Mouse (Mus musculus) testis, postnatal 10 days (tissue): ENCODE results near the gene Pms2.
A peak's percentile ranks its signal among the peaks of the same experiment; 100 is the strongest.

ENCODE experiments used
- DNase-seq: peaks from one replicate; pipeline ENCODE4 v3.0.0; 2021; ENCODE audit warnings: low spot score

Pms2 gene

DNA sequence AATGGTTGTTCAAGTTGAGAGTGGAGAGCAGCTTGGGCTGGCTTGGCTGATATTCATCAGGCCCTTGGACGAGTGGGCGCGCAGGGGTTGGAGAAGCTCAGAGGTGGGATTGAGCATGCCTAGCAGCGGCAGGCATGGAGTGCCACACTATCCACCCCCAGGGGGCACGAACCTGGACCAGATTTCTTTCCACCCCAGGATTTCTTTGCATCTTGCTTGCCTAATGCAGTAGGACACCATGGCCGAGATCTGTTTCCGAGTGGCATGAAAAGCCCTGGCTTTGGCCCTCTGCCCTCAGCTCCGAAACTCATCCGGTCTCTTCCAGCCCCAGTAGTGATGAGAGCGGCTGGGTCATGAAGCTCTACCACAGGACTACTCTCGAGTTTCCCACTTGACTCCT lies 23.6 kb downstream of the Pms2 start:
- DNase-seq, result no peak

DNA sequence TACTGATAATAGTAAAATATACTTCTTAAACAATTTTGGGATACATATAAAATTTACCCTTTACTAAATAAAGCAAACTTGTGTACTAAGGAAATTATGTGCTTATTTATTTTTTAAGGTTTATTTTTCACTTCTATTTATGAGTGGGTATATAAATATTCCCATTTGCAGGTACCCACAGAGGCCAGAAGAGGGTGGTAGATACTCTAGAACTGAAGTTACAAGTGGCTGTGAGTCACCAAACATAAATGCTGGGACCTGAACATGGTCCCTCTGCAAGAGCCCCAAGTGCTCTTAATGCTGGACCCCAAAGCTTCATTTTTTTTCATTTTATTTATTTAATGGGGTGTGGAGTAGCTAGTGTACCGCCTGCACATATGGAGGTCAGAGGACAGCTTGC lies 24.1 kb downstream of the Pms2 start:
- no peak for DNase-seq

DNA sequence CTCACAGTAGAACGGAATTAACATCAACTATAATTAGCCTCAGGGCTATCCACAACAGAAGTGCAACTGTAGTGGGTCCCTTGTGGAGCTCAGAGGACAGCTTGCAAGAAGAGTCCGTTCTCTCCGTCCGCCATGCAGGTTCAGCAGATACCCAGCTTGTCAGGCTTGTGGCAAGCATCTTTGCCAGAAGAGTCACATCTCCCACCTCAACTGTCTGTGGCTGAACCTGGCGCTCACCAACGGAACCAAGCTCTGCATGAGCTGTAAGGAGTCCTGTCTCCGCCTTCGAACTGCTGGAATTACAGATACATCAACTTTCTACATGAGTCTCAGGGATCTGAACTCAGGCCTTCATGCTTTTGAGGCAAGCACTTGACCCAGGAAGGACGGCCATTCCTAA lies 26.4 kb downstream of the Pms2 start:
- DNase-seq, result no peak

DNA sequence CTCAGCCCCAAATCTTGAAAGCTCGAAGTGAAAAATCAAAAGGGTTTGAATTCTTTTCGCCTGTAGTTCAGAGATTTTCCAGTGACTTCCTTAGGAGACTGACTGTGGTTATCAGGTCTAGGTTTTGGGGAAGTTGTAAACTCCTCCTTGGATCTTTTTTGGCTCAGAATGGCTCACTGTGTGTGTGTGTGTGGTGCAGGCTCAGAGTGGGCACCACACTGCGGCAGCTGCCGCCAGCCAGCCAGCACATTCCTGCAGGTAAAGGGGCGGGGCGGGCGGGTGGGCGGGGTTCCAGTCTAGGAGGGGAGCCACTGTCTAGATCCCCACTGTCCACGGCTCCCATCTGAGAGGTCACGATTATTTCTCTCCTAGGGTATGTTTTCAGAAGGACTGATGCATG lies 31.8 kb downstream of the Pms2 start:
- DNase-seq, result no peak

DNA sequence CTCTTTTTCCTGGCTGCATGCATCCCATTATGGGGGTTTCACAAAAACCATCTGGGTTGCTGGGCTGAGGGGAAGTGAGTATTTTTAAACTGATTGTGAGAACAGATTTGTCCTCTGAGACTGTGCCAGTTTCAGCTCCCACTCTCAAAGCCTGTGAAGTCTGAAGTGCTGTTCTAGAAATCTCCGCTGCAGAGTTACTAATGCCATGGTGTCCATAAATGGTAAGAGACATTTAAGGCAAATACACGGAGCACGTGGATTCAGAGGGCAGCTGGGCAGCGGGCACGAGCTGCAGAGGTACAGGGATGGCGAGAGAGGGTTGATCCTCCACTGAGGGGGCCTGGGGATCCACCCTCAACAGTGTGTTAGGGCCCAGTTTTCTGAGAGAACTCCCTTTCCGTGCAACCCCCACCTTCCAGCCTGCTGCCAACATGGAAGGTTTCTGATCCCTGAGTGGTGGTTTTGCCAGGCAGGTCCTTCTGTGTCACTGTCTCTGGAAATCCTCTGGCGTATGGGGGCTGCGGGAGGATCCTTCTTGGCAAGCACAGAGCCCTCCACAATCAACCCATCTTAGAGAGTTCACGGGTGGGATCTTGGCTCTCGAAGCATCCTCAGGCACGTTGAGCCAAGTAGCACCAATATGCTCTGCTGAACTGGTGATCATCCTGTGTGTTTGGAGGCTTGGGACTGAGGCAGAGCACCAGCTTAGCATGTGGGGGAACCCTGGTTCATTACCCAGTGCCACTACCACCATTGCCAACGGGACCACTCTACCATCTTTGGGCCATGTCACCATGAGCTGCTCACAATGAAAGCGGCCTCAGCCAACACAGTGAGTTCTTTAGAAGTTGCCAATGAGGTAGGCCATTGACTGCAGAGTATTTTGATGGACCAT lies 33.7 kb downstream of the Pms2 start:
- DNase-seq, result no peak

DNA sequence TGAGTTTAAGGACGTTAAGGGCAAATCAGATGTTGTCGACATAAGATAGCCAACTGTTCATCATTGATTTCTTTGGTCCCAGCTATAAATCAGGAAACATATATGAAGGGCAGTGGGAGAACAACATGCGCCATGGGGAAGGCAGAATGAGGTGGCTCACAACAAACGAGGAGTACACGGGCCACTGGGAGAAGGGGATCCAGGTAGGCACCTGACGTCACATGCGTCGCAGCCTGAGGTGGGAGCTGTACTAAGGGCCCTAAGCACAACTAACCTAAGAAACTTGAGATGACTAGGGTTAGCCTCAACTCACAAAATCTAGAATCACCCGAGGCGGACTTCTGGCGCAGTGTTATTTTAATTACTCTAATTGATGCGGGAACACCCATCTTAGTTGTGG lies 38.6 kb downstream of the Pms2 start:
- no peak for DNase-seq

DNA sequence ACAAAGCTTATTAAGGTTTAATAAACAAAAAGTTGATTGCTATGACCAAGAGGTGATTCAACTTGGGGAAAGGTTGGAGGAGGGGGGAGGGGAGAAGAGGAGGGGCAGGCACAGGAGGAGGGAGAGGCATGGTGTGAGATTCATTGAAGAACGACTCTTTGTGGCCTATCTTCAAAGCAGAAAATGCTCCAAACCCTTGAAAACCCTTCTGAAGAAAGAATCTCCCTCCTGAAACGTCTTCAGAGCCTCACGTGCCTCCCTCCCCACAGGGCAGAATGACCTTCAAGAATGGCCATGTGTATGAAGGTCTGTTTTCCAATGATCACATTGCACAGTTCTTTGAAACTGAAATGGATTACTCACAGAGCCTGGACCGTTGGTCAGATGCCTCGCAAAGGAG lies 40.3 kb downstream of the Pms2 start:
- no peak for DNase-seq

DNA sequence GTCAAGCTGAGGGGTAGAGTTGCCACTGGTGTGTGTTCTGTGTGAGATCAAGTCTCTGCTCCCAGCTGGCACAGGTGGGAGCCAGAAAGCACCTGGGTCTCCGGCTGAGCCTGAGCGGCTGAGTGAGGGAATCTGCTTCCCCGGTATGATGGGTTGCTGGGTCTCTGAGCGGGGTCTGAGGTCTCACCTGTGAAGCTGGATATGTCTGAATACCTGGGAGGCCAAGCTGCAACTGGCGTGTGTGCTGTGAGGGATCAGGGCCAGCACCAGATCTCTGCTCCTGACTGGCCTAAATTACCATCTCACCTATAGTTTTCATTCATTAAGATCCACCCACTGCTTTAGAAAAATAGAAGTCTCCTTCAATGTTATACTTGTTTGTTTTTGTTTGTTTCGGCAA lies 47.3 kb downstream of the Pms2 start:
- no peak for DNase-seq

DNA sequence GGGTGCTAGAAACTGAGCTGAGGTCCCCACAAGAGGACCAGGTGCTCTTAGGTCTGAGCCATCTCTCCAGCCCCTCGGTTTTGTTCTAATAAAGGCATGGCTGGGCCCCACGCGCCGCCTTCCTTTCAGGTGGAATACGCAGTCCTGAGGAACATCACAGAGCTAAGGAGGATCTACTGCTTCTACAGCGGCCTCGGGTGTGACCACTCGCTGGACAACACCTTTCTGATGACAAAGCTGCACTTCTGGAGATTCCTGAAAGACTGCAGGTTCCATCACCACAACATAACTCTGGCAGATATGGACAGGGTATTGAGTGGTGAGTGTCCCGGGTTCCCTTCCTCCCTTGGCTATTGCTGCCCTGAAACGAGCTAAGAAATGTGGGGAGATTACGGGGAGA lies 49.8 kb downstream of the Pms2 start:
- no peak for DNase-seq

DNA sequence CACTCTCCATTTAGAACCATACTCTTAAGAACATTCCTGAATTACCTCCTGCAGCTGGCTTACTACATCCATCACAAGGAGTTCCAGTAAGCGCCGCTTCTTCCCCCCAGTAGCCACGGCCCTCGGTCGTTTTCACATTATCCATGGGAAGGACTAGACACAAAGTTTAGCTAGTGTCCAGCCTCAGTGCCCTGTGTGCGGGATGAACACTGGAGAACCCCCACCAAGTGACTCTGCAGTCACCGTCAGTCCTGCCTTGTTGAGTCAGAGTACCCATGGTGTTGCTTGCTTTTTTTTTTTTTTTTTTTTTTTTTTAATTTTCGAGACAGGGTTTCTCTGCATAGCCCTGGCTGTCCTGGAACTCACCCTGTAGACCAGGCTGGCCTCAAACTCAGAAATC lies 51.4 kb downstream of the Pms2 start:
- DNase-seq, result no peak

DNA sequence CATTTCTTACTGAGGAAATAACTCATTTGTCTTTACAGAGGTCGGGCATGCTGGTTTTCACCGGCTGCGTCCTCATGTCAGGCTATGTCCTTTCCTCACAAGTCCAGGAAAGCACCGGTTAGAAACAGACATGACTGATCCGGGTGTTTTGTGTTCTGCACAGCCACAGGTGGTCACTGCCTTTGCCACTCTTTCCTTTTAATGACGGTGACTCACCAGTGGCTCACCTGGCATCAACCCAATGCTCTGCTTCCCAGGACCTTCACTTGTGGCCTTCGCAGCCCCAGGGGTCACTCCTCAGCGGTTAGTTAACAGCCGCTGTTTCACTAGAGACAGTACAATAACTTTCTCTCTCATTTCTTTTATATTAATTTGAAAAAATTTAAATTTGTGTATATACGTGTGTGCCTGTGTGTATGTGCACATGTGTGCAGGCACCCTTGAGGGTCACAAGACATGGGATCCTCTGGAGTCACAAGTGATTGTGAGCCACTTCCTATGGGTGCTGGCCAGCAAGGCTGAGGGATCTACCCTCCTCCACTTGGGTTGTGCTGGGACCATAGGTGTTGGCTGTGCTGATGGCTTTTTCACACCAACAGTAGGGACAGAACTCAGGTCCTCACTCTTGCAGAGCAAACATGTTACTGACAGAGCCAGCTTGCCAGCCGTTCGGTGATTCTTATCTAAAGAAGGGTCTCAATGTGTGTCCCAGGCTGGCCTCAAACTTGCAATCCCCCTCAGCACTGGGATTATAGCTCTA lies 56.0 kb downstream of the Pms2 start:
- DNase-seq, result no peak

DNA sequence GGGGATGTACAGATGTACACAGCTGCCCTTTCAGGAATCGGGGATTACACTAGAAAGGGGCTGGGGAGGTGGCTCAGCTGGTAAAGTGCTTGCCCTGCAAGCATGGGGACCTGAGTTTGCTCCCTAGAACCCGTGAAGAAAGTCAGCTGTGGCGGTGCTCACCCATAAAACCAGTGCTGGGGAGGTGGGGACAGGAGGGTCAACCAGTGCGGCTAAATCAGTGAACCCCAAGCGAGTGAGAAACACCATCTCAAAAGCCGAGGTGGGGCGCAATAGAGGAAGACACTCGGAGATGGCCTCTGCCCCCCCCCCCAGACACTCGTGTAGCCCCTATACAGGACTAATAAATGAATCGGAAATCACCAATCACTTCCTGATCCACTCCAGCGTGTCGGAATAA lies 56.9 kb downstream of the Pms2 start:
- DNase-seq, result no peak

DNA sequence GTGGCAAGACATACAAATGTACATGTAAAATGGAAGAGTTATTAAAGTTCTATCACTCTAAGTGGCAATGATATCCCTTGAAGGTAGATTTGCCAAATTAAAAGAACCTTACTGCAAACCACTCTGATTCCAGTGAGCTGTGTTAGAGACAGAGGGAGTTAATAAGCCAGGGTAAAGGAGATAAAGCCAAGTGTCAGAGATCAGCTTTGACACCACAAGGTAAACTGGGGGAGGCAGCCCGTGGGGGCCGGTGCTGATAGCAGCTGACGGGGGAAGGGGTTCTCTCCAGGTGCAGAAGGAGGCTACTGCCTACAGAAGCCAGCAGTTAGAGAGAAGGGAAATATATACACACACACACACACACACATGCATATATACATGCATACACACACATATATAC lies 62.9 kb downstream of the Pms2 start:
- DNase-seq, result no peak

DNA sequence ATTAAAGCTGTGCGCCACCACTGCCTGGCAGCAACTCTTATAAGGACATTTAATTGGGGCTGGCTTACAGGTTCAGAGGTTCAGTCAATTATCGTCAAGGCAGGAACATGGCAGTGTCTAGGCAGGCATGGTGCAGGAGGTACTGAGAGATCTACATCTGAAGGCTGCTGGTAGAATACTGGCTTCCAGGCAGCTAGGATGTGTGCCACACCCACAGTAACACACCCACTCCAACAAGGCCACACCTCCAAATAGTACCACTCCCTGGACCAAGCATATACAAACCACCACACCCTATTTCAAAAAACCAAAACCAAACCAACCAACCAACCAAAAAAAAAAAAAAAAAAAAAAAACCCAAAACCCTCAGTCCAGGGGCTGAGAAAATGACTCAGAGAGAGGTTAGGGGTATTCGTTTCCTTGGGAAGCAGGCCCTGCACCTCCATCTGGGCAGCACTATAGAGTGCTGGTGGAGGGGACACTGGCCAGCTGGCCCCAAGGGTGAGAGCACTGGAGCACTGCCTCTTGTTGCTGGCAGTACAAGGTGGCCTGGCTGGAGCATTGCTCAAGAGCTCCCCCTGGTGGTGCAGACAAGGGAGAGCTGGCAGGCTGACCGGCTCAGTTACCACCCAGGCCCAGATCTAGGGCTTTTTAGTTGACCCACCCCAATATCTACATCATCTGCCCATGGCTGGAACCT lies 65.3 kb downstream of the Pms2 start:
- peak; percentile 76 for DNase-seq

DNA sequence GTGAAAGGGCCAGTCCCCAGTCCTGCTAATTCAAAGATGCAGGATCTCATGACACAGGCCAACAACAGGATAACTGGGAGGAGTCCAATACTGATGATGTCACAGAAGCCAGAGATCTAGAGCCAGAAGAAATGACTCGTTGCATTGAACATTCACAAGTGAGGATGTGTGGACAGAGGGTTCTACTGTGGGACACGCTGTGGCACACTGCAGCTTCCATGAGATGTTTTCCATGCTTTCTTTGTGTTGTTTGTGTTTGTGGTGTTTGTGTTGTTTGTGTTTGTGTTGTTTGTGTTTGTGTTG lies 65.8 kb downstream of the Pms2 start:
- no peak for DNase-seq

DNA sequence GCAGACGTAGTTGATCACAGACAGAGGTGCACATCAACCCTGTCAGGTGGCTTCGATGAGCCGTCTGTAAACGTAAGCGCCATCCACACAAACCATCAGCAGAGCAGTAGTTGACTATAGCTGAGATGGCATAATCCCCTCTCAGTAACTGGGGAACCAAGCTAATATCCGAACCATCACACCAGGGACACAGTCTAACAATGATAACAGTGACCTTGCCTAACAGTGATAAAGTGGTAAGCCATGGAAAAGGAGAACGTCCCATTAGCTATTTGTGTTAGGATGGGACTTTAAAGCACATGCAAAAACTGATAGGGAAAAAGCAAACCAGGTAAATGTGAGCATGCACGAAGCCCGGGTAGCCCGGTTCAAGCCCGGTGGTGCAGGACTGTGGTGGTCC lies 66.5 kb downstream of the Pms2 start:
- no peak for DNase-seq

DNA sequence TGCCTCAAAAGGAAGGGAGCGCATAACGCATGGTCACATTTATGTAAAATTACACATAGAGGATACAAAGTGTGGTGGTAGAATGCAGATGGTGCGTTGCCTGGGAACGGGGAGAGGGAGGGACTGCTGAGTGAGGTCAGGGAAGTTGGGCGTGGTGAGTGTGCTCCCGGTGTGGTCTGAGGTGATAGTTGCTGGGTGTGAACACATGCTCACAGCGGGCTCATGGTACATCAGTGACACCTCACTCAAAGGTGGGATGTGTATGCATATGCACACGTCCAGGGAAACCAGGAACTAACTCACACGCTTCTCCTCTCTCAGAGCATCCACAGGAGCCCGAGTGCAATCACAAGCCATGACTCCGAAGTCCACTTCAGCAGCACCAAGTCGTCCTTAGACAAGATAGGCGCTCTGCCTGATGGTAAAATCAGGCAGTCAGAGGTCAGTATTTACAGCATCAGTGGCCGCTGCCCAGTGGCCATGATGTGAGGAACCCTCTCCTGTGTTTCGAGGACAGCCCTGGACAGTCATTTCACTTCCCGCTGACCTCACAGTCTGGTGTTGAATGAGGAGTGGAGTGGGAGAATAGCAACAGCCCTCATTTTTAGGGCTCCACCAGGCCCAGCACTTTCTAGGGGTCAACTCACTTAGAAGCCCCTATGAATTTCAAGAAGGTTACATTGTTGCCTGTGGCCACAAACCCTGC lies 67.1 kb downstream of the Pms2 start:
- no peak for DNase-seq

DNA sequence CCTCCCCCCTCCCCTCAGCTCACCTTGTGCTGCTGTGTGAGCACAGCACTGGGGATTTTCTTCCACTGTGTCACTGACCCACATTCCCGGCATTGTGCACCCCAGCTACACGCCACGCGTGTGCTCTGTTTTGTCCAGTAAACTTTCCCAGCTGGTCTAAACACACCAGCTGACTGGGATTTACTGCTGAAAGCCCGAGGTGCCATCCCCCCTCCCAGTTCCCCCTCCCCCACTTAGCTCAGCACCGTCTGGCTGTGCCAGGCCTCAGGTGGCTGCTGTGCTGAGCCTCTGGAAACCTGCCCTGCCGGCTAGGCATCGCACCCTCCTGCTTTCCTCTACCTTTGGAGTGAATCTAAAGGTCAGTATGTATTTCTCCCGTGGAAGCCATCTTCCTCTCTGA lies 71.1 kb downstream of the Pms2 start:
- DNase-seq, result no peak

DNA sequence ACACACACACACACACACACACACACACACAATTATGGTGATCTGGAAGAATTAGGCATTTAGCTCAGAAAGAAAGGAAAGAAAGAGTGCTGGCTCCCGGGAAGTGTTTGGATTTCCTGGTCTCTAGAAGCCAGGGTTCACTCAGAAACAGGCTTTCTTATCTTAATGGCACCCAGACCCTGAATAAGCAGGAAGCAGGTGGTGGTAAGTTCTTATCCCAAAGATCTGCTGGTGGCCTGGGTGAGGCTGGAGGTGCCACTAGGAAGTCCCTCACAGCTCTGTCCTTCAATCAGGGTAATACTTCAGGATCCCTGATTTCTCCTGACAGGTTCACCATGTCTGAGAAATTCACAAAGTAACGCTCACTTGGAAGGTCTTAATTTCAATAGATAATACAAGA lies 72.6 kb downstream of the Pms2 start:
- no peak for DNase-seq
